Mouse (Mus musculus) right cerebral cortex, postnatal 14 days (tissue): ENCODE results near the gene Olfr1494.

Source experiments
- DNase-seq: peaks from one replicate; pipeline ENCODE4 v3.0.0; 2022

The Olfr1494 gene

GRCm38 (mm10) chr19:13739428-13739827 lies at the start of gene Olfr1494:
Gene Olfr1494 (plus strand): TSS chr19:13739728.
- DNase-seq, result no peak

- no peak for DNase-seq
Observed at GRCm38 (mm10) chr19:13696968-13697367, 42.6 kb upstream of the Olfr1494 start, which contains the start of gene Olfr1491. Gene Olfr1491 (plus strand): TSS chr19:13697268.

- DNase-seq, result no peak
Observed at GRCm38 (mm10) chr19:13722978-13723377, 16.6 kb upstream of the Olfr1494 start, which contains the start of gene Olfr1493-ps1. Gene Olfr1493-ps1 (plus strand): TSS chr19:13723278.

- no peak for DNase-seq
Observed at GRCm38 (mm10) chr19:13749366-13749765, 9.8 kb downstream of the Olfr1494 start.

- no peak for DNase-seq
Observed at GRCm38 (mm10) chr19:13764306-13764705, 24.8 kb downstream of the Olfr1494 start, which contains the start of gene Olfr1495. Gene Olfr1495 (plus strand): TSS chr19:13764606.

- DNase-seq, result no peak
Observed at GRCm38 (mm10) chr19:13768565-13769276, 29.2 kb downstream of the Olfr1494 start.

- DNase-seq, result no peak
Observed at GRCm38 (mm10) chr19:13777578-13777977, 38.0 kb downstream of the Olfr1494 start, which contains the start of gene Olfr1496. Gene Olfr1496 (plus strand): TSS chr19:13777878.

GRCm38 (mm10) chr19:13798102-13798501 lies 58.6 kb downstream of the Olfr1494 start, which contains the start of gene Olfr1497:
Gene Olfr1497 (minus strand): TSS chr19:13798202.
- no peak for DNase-seq
